Mouse (Mus musculus) heart, embryonic 14.5 days (tissue): ENCODE measurements around the gene Cd99l2. TPM values are rescaled to one million over a fixed set of nuclear protein-coding genes. Genes with fewer than 3 reads are reported as not detected.

Experiments used
- ATAC-seq: fragments of 200-750 bp; cut with Nextera tagmentation; 2 replicates; pipeline ENCODE4 v1.8.0; 2017; ENCODE audit warnings: low read depth, moderate TSS enrichment; ENCODE audit not compliant: insufficient number of reproducible peaks, insufficient read depth, low FRiP score
- H3K27ac ChIP-seq, 2 experiments: fragments of 200-500 bp in 1 of 2; fragments of 300-500 bp in 1 of 2; sonication (generic) in 1 of 2; replicated peaks in 1 of 2; 2 replicates each; pipeline ENCODE4 v1.5.1; 2012 to 2014; ENCODE audit warnings: low read depth in 2 of 2, low read length in 2 of 2, control low read depth in 1 of 2, mild to moderate bottlenecking in 1 of 2, mixed read lengths in 1 of 2; ENCODE audit not compliant: control insufficient read depth in 1 of 2, insufficient read depth in 1 of 2
- H3K27me3 ChIP-seq: fragments of 300-500 bp; sonication (generic); 2 replicates; pipeline ENCODE4 v1.6.1; 2014; ENCODE audit warnings: mild to moderate bottlenecking, low read length, control low read depth; ENCODE audit not compliant: control insufficient read depth, insufficient read depth
- H3K36me3 ChIP-seq: fragments of 300-500 bp; sonication (generic); 2 replicates; pipeline ENCODE4 v1.6.1; 2014; ENCODE audit warnings: mild to moderate bottlenecking, control low read depth, low read length, mixed read lengths; ENCODE audit not compliant: control insufficient read depth, insufficient read depth
- H3K4me1 ChIP-seq, 2 experiments: fragments of 200-500 bp in 1 of 2; fragments of 300-500 bp in 1 of 2; sonication (generic) in 1 of 2; 2 replicates each; pipeline ENCODE4 v1.6.1; 2012 to 2014; ENCODE audit warnings: low read length in 2 of 2, control low read depth in 1 of 2, mixed read lengths in 1 of 2; ENCODE audit not compliant: control insufficient read depth in 2 of 2, insufficient read depth in 2 of 2
- H3K4me2 ChIP-seq: fragments of 300-500 bp; sonication (generic); 2 replicates; pipeline ENCODE4 v1.6.1; 2014; ENCODE audit warnings: mild to moderate bottlenecking, low read length
- H3K4me3 ChIP-seq, 2 experiments: fragments of 200-500 bp in 1 of 2; fragments of 300-500 bp in 1 of 2; sonication (generic) in 1 of 2; 2 replicates each; pipeline ENCODE4 v1.5.1; 2012 to 2014; ENCODE audit warnings: low read length in 2 of 2, mild to moderate bottlenecking in 2 of 2, control low read depth in 1 of 2, low read depth in 1 of 2, moderate library complexity in 1 of 2; ENCODE audit not compliant: control insufficient read depth in 1 of 2, insufficient read depth in 1 of 2
- H3K9ac ChIP-seq: fragments of 300-500 bp; sonication (generic); 2 replicates; pipeline ENCODE4 v1.6.1; 2014; ENCODE audit warnings: mild to moderate bottlenecking, low read length
- H3K9me3 ChIP-seq: fragments of 300-500 bp; sonication (generic); 2 replicates; pipeline ENCODE4 v1.6.1; 2016; ENCODE audit warnings: low read length, control low read depth; ENCODE audit not compliant: control insufficient read depth
- WGBS: fragments of 180-500 bp; shearing (Covaris S2); extraction: QIAGEN DNeasy Blood & Tissue Kit; methylation state at CpG from one replicate; pipeline ENCODE4 v1.1.7; 2014; 5-methylcytosine and 5-hydroxymethylcytosine counted together
- polyA plus RNA-seq: library from polyadenylated mRNA; unstranded; fragments of >200 nt; fragmentation: Nextera tagmentation; extraction: Ambion mirVana; gene quantifications from 2 replicates; pipeline ENCODE4 v1.2.1, GENCODE M21; 2014

Gene Cd99l2
- polyA plus RNA-seq, 1 experiment from 2014 or later = 26.4 TPM

GRCm38 (mm10) chrX:71468639-71469295 is 23.9 kb downstream of the Cd99l2 start:
- Histone ChIP-seq H3K27ac (no peak overlapping the region), H3K4me2 (no peak overlapping the region)
- 89% methylated on average over 5 of the region's 5 CpGs for WGBS

GRCm38 (mm10) chrX:71467491-71467890 is 25.2 kb downstream of the Cd99l2 start:
- 90% methylated on average over 3 of the region's 3 CpGs for WGBS
- Histone ChIP-seq H3K4me1 (no peaks in the 10 kb centered on the region), H3K36me3 (no peaks in the 10 kb centered on the region), H3K27me3 (no peaks in the 10 kb centered on the region), H3K9me3 (no peaks in the 10 kb centered on the region), H3K4me2 (no peak overlapping the region), H3K27ac (no peak overlapping the region), H3K4me3 (no peak overlapping the region), H3K9ac (no peak overlapping the region)
- ATAC-seq = no peak

More at GRCm38 (mm10) chrX:71468639-71469295, 23.9 kb downstream of the Cd99l2 start:
- Histone ChIP-seq H3K4me1 (no peaks in the 10 kb centered on the region), H3K36me3 (no peaks in the 10 kb centered on the region), H3K27me3 (no peaks in the 10 kb centered on the region), H3K4me3 (no peak overlapping the region), H3K9me3 (no peaks in the 10 kb centered on the region), H3K9ac (no peak overlapping the region)
- no peak for ATAC-seq

DNA sequence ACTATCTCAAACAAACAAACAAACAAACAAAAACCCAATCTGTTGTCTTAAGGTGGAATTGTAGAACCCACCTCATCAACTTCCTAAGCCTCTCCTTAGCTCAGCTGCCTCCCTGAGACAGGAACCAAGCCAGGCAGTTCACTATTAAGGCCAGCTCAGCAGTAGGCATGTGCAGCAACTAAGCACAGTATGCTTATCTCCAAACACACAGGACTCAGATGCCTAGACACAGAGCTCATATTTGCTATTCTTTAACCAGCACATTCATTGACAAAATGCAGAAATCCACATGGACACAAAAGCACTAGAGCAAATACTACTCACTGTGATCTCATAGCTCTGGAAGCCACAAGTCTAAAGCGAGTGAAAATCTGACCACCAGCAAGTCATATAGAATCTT is 27.2 kb downstream of the Cd99l2 start:
- no peak for ATAC-seq
- Histone ChIP-seq H3K4me2 (no peak overlapping the region), H3K4me3 (no peak overlapping the region), H3K27ac (0 out of 4 replicates have a peak overlapping the region, but pooled peaks of 1 of the 2 experiments have one; percentile 14), H3K9me3 (no peaks in the 10 kb centered on the region), H3K4me1 (no peaks in the 10 kb centered on the region), H3K27me3 (no peaks in the 10 kb centered on the region), H3K36me3 (no peaks in the 10 kb centered on the region), H3K9ac (no peak overlapping the region)
- 52% methylated on average over 1 of the region's 1 CpGs for WGBS

GRCm38 (mm10) chrX:71464138-71464826 is 28.4 kb downstream of the Cd99l2 start:
- Histone ChIP-seq H3K4me2 (no peak overlapping the region), H3K27ac (no peak overlapping the region), H3K9ac (no peak overlapping the region), H3K27me3 (no peaks in the 10 kb centered on the region), H3K4me3 (no peak overlapping the region), H3K4me1 (no peaks in the 10 kb centered on the region), H3K9me3 (no peaks in the 10 kb centered on the region), H3K36me3 (no peaks in the 10 kb centered on the region)
- ATAC-seq = no peak
- WGBS = 55% methylated on average over 7 of the region's 7 CpGs

DNA sequence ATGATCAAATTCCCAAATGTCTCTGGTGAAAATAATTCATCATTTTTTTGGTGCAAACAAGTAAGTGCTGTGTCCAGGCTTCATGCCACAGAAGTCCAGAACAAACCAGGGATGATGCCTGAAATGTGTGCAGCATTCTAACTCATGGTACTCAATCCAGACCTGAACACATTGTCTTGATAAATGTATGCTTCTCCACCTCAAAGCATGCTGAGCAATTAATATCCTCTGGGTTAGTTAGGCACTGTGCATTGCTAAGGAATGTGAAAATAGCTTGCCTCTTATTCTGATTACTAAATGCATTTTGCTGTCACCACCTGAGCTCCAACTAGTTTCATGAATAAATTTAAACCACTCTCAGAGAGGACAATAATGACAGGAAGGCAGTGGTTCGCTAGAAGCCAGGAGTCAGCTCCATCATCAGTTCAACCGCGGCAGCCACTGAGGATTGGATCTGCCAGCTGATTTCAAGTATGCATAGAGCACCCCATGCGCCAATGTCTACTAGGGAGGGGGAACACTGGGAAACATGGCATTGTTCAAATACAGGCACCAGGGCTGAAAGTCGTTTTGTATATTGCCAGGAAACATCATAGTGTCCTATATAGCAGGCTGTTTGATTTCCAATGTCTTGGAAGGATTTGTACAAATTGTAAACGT is 36.4 kb downstream of the Cd99l2 start:
- no peaks in the 10 kb centered on the region for H3K4me1 ChIP-seq
- H3K9ac ChIP-seq = no peak overlapping the region
- no peak overlapping the region for H3K4me3 ChIP-seq
- H3K27ac ChIP-seq = no peak overlapping the region
- H3K4me2 ChIP-seq = no peak overlapping the region
- WGBS = 69% methylated on average over 6 of the region's 6 CpGs
- no peak for ATAC-seq
- no peaks in the 10 kb centered on the region for H3K9me3 ChIP-seq
- H3K36me3 ChIP-seq = no peaks in the 10 kb centered on the region
- no peaks in the 10 kb centered on the region for H3K27me3 ChIP-seq

DNA sequence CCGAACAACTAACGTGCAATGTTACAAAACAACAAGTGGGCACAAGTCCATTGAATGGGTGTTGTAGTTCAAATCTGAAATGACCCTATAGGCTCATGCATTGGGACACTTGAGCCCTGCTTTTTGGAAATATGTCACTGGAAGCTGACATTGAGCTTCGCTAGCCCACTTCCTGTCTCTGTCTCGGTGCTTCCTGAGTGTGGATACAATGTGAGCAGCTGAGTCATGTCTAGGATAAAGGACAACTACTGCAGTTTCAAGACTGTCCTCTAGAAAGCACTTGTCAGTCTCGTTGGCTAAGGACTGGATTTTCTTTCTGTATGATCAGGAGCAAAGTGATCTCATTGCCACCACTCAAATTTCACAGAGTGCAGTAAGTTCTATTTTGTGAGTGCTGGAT is 49.7 kb downstream of the Cd99l2 start:
- Histone ChIP-seq H3K4me2 (no peak overlapping the region), H3K27ac (no peak overlapping the region), H3K4me1 (no peaks in the 10 kb centered on the region), H3K9ac (no peak overlapping the region), H3K27me3 (no peaks in the 10 kb centered on the region), H3K4me3 (no peak overlapping the region), H3K9me3 (no peaks in the 10 kb centered on the region), H3K36me3 (peaks cover 22% of the 10 kb centered on the region)
- 68% methylated on average over 5 of the region's 5 CpGs for WGBS
- no peak for ATAC-seq

DNA sequence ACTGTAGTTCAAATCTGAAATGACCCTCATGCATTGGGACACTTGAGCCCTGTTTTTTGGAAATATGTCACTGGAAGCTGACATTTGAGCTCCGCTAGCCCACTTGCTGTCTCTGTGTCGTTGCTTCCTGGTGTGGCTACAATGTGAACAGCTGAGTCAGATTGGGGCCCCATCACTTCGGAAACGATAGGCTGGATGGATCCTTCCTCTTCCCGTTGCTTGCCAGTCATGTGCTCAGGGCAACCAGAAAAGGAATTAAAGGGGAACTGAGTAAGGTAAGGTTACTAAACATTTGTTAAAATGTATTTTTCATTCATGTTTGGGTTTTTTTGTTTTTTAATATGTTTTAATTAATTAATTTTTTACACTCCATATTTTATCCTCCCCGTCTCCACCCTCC is 53.2 kb downstream of the Cd99l2 start:
- H3K27ac ChIP-seq = no peak overlapping the region
- H3K9me3 ChIP-seq = no peaks in the 10 kb centered on the region
- no peak overlapping the region for H3K4me2 ChIP-seq
- H3K36me3 ChIP-seq = peaks cover 22% of the 10 kb centered on the region
- 81% methylated on average over 6 of the region's 6 CpGs for WGBS
- no peaks in the 10 kb centered on the region for H3K4me1 ChIP-seq
- H3K27me3 ChIP-seq = no peaks in the 10 kb centered on the region
- no peak overlapping the region for H3K4me3 ChIP-seq
- ATAC-seq = no peak
- no peak overlapping the region for H3K9ac ChIP-seq
